Mouse (Mus musculus): ENCODE data around the gene Nmi. TPM values are rescaled to one million over a fixed set of nuclear protein-coding genes. Genes with fewer than 3 reads are reported as not detected.

Gene Nmi
- polyA plus RNA-seq, 1 experiment from 2014 or later: 19.1 TPM

- DNase-seq (ENCODE audit: low read depth, low spot score) (no peak), ATAC-seq (peak; percentile 51)
- no peak for TF ChIP-seq CTCF (IDR thresholded peaks at IDR 0.05)
- ChIA-PET CTCF (no interaction called here), POLR2A (no interaction called here)
- no peaks in the 10 kb centered on the region for H3K27me3 ChIP-seq
- in situ Hi-C loops (cut with MboI; ENCODE audit: low pct_unique_long_range_greater_than_20kb): loop anchor here (25.0 kb wide), 1 partner anchor 626 kb away; no protein-coding TSS in a partner anchor
Measured at GRCm38 (mm10) chr2:51986157-51986556, 12.9 kb upstream of the Nmi start.

DNA sequence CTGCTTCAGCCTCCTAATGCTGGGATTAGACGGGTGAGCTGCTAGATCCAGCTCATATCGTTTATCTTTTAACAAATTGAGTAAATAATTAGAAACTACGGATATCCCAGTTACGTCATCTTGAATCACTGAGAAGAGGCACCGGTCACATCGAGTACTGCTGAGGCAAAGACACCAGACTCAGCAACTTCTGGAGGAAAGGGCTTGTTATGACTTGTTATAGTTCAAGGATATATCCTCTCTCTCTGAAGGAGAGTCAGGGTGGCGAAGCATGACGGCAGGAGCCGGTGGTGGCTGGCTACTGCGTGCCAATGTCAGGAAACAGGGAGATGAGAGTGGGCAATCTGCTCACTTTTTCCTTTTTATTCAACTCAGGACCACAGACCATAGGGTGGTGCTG is 11.9 kb upstream of the Nmi start:
- CTCF ChIA-PET: no interaction called here

GRCm38 (mm10) chr2:51982288-51982687 is 9.0 kb upstream of the Nmi start:
- ATAC-seq (no peak), DNase-seq (ENCODE audit: low read depth, low spot score) (no peak)
- POLR2A ChIA-PET: no interaction called here
- in situ Hi-C loops (cut with MboI; ENCODE audit: low pct_unique_long_range_greater_than_20kb): loop anchor here (25.0 kb wide), 1 partner anchor 630 kb away; no protein-coding TSS in a partner anchor
- CTCF ChIA-PET: no interaction called here
- no peak for TF ChIP-seq CTCF (IDR thresholded peaks at IDR 0.05)
- H3K27me3 ChIP-seq: no peaks in the 10 kb centered on the region

More for the DNA sequence above, 11.9 kb upstream of the Nmi start:
- no peak for DNase-seq (ENCODE audit: low read depth, low spot score)
- no peak for ATAC-seq
- POLR2A ChIA-PET: no interaction called here
- in situ Hi-C loops (cut with MboI; ENCODE audit: low pct_unique_long_range_greater_than_20kb): loop anchor here (25.0 kb wide), 1 partner anchor 627 kb away; no protein-coding TSS in a partner anchor
- no peaks in the 10 kb centered on the region for H3K27me3 ChIP-seq
- no peak for TF ChIP-seq CTCF (IDR thresholded peaks at IDR 0.05)

- in situ Hi-C loops (cut with MboI; ENCODE audit: low pct_unique_long_range_greater_than_20kb): loop anchor here (25.0 kb wide), 1 partner anchor 631 kb away; no protein-coding TSS in a partner anchor
- no peak for TF ChIP-seq CTCF (IDR thresholded peaks at IDR 0.05)
- ATAC-seq: no peak
- DNase-seq (ENCODE audit: low read depth, low spot score): no peak
- H3K27me3 ChIP-seq: no peaks in the 10 kb centered on the region
- POLR2A ChIA-PET: no interaction called here
- CTCF ChIA-PET: no interaction called here
Measured at GRCm38 (mm10) chr2:51981630-51982029, 8.3 kb upstream of the Nmi start.

DNA sequence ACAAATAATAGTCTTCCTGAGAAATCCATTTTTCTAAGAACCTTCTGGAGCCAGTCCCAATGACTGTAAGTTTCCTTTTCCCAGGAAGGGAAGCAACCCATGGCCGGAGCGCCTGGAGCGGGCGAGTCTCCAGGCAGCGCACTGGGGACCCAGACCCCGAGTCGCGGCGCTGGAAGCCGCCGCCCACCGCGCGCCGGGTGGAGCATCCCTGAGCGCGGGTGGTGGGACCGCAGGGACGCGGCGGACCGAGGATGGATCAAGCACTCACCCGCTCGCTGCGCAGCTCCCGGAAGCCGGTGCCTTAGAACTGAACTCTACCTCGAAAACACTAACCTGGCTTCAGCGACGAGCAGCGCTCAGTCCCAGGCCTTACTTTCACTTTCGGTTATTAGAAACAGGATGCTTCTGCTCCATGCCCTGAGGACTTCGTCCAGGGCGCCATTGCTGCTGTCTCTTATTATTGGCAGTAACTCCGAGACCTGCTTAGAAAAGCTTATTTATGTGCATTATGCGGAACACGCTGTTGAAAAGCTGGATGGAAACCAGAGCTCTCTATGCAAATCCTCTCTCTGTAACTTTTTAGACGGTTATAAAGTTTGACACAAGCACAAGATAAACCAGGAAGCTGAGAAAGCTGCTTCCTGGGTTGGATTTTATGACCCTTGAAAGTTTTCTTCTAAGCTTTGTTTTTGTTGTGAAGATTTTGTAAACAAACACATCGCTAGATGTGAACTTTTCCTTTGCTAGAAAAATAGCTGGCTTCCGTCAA is 469 bp downstream of the Nmi start:
- CTCF ChIA-PET: interaction anchor here (0.9 to 1.9 kb wide), 2 partner anchors 11 to 37 kb away, joined by 3 to 8 read pairs; no protein-coding TSS in a partner anchor
- POLR2A ChIA-PET: interaction anchor here (0.6 kb wide), 2 partner anchors 16 to 126 kb away, joined by 3 to 5 read pairs; no protein-coding TSS in a partner anchor
- no peak for TF ChIP-seq CTCF (IDR thresholded peaks at IDR 0.05)
- in situ Hi-C loops (cut with MboI; ENCODE audit: low pct_unique_long_range_greater_than_20kb): loop anchor here (10.0 kb wide), 1 partner anchor 102 kb away; the partner anchor contains the start of gene Rif1
- DNase-seq (ENCODE audit: low read depth, low spot score): no peak
- no peaks in the 10 kb centered on the region for H3K27me3 ChIP-seq
- ATAC-seq: peak; percentile 74

DNA sequence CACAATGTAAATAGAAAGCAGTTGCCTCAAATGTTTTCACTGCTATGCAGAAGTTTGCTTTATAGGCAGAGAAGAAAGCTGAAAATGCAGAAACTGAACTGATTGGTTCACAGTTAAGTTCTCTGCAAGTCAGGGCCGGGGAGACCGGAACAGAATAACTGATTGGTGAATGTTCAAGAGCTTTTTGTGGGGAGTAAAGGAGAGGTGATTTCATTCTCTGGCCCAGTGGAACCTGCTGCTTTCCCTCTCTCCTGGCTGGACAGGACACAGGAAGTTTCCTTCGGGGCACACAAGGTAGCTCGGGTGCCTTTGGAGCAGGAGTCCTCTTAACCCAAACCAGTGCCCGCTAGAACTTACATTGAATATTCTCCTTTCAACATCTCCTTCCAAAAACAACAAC is 1.2 kb downstream of the Nmi start:
- in situ Hi-C loops (cut with MboI; ENCODE audit: low pct_unique_long_range_greater_than_20kb): loop anchor here (10.0 kb wide), 1 partner anchor 103 kb away; the partner anchor contains the start of gene Rif1
- no peak for DNase-seq (ENCODE audit: low read depth, low spot score)
- ChIA-PET CTCF (interaction anchor here (1.9 kb wide), 1 partner anchor 12 kb away, joined by 8 read pairs; no protein-coding TSS in a partner anchor), POLR2A (interaction anchor here (0.6 kb wide), 1 partner anchor 17 kb away, joined by 3 read pairs; no protein-coding TSS in a partner anchor)
- ATAC-seq: peak; percentile 42
- TF ChIP-seq CTCF (IDR thresholded peaks at IDR 0.05): no peak
- no peaks in the 10 kb centered on the region for H3K27me3 ChIP-seq

GRCm38 (mm10) chr2:51970897-51971296 is 2.4 kb downstream of the Nmi start:
- no peak for TF ChIP-seq CTCF (IDR thresholded peaks at IDR 0.05)
- POLR2A ChIA-PET: interaction anchor here (0.6 kb wide), 1 partner anchor 718 kb away, joined by 3 read pairs; no protein-coding TSS in a partner anchor
- DNase-seq (ENCODE audit: low read depth, low spot score): no peak
- ATAC-seq: no peak
- in situ Hi-C loops (cut with MboI; ENCODE audit: low pct_unique_long_range_greater_than_20kb): loop anchor here (10.0 kb wide), 1 partner anchor 104 kb away; the partner anchor contains the start of gene Rif1
- CTCF ChIA-PET: no interaction called here
- no peaks in the 10 kb centered on the region for H3K27me3 ChIP-seq

DNA sequence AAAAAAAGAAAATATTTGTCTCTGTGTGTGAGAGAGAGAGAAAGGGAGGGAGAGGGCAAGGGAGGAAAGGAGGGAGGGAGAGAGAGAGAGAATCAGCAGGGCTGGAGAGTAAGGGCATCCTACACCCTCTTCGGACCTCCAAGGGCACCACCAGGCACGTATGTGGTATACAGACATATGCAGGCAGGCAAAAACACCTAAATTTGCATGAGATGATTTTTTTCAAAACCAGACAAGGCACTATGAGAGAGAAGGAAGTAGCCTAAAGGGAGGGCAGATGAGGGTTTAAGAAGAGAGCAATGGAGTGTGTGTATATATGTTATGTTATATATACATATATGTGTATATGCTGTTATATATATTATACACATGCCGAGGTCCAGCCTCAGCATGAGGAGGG is 6.0 kb downstream of the Nmi start:
- POLR2A ChIA-PET: no interaction called here
- no peaks in the 10 kb centered on the region for H3K27me3 ChIP-seq
- DNase-seq (ENCODE audit: low read depth, low spot score) (no peak), ATAC-seq (no peak)
- no peak for TF ChIP-seq CTCF (IDR thresholded peaks at IDR 0.05)
- in situ Hi-C loops (cut with MboI; ENCODE audit: low pct_unique_long_range_greater_than_20kb): no loop called here
- CTCF ChIA-PET: no interaction called here

GRCm38 (mm10) chr2:51953648-51954204 is 19.6 kb downstream of the Nmi start:
- in situ Hi-C loops (cut with MboI; ENCODE audit: low pct_unique_long_range_greater_than_20kb): no loop called here
- ATAC-seq (no peak), DNase-seq (ENCODE audit: low read depth, low spot score) (no peak)
- ChIA-PET CTCF (no interaction called here), POLR2A (no interaction called here)
- no peak for TF ChIP-seq CTCF (IDR thresholded peaks at IDR 0.05)
- H3K27me3 ChIP-seq: no peaks in the 10 kb centered on the region

- ATAC-seq (no peak), DNase-seq (ENCODE audit: low read depth, low spot score) (no peak)
- TF ChIP-seq CTCF (IDR thresholded peaks at IDR 0.05): no peak
- no peaks in the 10 kb centered on the region for H3K27me3 ChIP-seq
- CTCF ChIA-PET: no interaction called here
- in situ Hi-C loops (cut with MboI; ENCODE audit: low pct_unique_long_range_greater_than_20kb): no loop called here
- POLR2A ChIA-PET: interaction anchor here (1.4 kb wide), 1 partner anchor 15 kb away, joined by 3 read pairs; the partner anchor contains the start of gene Rbm43
Measured at GRCm38 (mm10) chr2:51950876-51951275, 22.4 kb downstream of the Nmi start.

Measured in Patski (cell line).